Mouse (Mus musculus) gastrocnemius, postnatal 14 days (tissue): ENCODE measurements around the gene Arfip1. TPM values are rescaled to one million over a fixed set of nuclear protein-coding genes. Genes with fewer than 3 reads are reported as not detected.

Source experiments
- DNase-seq: peaks from one replicate; pipeline ENCODE4 v3.0.0; 2021; ENCODE audit warnings: mixed read lengths
- intact Hi-C: fragments of 180-260 bp; cut with DNase I; formaldehyde crosslinking; loops from one replicate; pipeline ENCODE4 v1.15.1; 2025; ENCODE audit warnings: low total_unique reads
- long read RNA-seq, 2 experiments: library from polyadenylated mRNA; stranded (forward); transcript quantifications; one replicate each; pipeline ENCODE4 v2.0.0; 2021
- total RNA-seq, 2 experiments: library from RNA; stranded (reverse); gene quantifications; 2 replicates each; pipeline ENCODE4 v1.2.3; 2021

The Arfip1 gene
- 10 to 100 TPM; 14.0 to 17.4 TPM for total RNA-seq
- long read RNA-seq, experiment 1, transcript Arfip1-201 (8 exons, 2,799 nt): major isoform, 7 of 12 reads
- long read RNA-seq, experiment 1, partial matches to known transcripts: 1 of 12 reads
- long read RNA-seq, experiment 1, other reads (novel, unspliced or antisense): 2 of 12 reads
- long read RNA-seq, experiment 2, transcript Arfip1-203 (9 exons, 1,343 nt): major isoform, 12 of 22 reads
- long read RNA-seq, experiment 2, transcript Arfip1-201 (8 exons, 2,799 nt): minor isoform, 9 of 22 reads
- long read RNA-seq, experiment 2, partial matches to known transcripts: 0 of 22 reads
- long read RNA-seq, experiment 2, other reads (novel, unspliced or antisense): 1 of 22 reads

DNA sequence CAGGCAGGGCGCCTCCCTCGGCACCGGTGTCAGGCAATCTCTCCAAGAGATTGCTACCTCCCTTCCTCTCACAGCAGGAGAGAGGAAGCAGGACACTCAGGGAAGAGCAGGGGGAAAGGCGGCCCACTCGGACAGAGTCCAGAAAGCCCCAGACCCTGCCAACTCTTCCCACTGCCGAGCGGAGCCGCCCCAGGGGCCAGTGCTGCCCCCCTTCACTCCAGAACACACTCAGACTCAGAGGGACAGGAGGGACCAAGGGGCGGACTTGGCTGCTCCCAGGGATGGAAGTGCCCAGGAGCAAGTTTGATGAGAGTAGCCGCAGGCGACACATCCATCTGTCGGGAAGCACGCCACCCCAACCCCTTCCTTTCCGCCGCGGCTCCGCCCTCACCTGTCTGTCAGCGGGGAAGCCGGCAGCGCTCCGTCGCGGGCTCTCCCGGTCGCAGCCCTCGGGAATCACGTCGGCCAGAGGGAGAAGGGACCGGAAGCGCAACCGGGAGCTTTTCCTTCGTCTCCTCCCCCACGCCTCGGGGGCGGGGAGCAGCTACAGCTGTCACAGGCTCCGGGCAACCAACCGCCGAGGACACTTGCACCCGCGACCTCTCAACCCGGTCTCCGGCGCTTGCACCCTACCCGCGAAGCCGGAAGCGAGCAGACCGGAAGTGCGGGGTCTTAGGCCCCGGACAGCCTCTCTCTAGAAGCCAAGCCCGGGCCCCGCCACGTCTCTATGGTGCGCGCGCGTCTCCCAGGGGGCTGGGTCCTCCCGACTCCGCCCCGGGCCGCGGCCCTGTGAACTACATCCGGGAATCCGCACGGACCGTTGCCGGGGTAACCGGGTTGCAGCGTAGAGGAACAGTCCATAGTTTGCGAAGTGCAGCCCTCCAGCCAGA, at the start of gene Arfip1:
Gene Arfip1, minus strand, starts transcription at position 603 of the 890 bp plus-strand sequence.
- peak; percentile 99 for DNase-seq
- intact Hi-C loops: no loop called here

DNA sequence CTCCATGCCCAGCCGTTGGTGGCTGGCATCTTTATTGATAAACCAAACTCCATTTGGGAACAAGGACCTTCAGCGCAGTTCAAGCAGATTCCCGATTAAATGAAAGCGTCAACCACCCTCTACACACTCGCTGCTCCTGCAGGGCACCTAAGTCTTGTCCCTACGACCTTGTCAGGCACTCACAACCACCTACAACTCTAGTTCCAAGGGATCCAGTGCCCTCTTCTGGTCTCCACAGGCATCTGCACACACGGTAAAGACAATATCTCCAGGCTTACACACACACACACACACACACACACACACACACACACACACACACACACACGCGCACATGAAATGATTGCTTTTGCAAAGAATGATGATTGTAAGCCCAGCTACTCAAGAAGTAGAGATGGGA, 49.2 kb upstream of the Arfip1 start:
- no peak for DNase-seq
- intact Hi-C loops: no loop called here

DNA sequence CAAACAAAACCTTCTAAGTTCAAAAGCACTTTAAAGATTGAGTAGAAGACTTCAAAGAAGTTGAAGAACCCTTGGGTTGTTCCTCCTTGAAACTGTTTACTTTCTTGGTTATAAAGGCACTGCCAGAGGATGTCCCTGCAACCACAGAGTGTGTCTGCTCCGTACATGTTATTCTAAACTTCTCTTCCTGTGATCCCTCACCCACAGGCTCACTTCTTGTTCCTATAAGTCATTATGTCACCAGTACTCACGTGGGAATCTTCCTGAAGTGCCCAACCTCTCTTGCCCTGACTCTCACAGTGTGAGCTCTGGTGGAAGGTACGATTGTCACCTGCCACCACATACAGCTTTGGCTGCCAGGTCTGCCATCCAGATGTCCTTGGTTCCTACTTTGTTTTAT, 39.6 kb upstream of the Arfip1 start:
- no peak for DNase-seq
- intact Hi-C loops: no loop called here

DNA sequence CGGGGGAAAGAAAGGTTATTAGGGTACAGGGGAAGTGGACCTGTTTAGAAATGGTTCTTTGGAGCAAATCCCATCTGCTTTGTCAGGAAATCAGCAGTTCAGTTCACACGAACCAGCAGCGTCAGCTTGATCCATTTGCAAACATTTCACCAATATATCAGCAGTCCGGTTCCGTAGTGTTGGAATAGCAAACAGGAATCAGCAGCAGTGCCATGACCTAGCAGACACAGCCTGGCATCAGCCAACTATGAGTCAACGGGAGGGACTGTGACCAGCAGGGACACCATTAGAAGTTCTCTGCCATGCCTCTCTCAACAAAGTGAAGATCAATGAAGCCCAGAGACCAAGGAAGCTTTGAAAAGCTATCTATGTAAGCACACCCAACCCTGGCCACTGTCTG, 37.3 kb upstream of the Arfip1 start:
- no peak for DNase-seq
- intact Hi-C loops: loop anchor here (10.0 kb wide), 1 partner anchor 225 kb away; no protein-coding TSS in a partner anchor

DNA sequence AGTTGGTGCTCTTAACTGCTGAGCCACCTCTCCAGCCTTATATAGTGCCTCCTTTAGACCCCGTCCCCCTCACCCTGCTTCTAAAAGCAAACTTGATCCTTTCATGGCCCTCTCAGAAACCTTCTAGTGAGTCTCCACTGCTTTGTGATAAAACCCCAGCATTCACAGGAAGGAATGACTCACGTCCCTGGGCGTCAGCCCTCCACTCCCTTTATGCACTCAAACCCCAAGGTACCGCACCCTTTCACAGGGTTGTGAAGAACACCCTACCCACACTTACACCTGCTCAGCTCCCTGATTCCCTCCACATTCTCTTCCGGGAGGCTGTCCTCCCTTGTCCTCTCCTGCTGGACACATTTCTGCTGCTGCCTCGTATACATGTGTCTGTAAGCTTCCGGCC, 36.6 kb upstream of the Arfip1 start:
- intact Hi-C loops: loop anchor here (10.0 kb wide), 1 partner anchor 226 kb away; no protein-coding TSS in a partner anchor
- no peak for DNase-seq

DNA sequence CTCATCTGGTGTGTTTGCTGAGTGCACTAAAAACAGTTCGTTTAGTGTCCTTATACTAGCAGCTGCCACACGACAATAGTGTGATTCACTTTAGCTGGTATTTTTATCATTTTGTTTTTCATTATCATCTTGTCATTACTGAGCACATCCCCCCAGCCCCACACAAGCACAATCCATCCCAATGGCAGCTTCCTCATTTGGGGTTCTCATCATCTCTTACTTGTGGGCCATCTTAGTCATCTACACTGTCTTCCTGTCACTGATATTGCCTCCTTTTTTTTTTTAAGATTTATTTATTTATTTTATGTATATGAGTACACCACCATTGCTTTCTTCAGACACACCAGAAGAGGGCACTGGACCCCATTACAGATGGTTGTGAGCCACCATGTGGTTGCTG, 36.2 kb upstream of the Arfip1 start:
- no peak for DNase-seq
- intact Hi-C loops: loop anchor here (10.0 kb wide), 1 partner anchor 226 kb away; no protein-coding TSS in a partner anchor

DNA sequence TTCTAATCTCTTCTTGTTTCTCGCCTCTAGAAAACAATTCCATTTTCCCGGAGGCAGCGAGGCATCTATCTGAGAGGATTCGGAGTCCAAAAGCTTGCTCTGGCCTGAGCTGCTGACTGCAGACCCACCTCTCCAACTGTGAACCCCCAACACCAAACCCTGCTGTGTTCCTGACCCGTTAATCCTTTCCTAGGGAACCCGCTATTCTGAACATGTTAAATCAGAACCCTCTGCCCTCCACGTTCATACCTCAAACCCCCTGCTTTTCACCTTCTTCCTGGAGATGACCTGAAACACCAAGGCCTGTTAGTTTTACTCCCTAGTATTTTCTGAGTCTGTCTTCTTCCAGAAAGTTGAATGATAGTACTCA, 33.4 kb upstream of the Arfip1 start:
- intact Hi-C loops: loop anchor here (10.0 kb wide), 1 partner anchor 229 kb away; no protein-coding TSS in a partner anchor

DNA sequence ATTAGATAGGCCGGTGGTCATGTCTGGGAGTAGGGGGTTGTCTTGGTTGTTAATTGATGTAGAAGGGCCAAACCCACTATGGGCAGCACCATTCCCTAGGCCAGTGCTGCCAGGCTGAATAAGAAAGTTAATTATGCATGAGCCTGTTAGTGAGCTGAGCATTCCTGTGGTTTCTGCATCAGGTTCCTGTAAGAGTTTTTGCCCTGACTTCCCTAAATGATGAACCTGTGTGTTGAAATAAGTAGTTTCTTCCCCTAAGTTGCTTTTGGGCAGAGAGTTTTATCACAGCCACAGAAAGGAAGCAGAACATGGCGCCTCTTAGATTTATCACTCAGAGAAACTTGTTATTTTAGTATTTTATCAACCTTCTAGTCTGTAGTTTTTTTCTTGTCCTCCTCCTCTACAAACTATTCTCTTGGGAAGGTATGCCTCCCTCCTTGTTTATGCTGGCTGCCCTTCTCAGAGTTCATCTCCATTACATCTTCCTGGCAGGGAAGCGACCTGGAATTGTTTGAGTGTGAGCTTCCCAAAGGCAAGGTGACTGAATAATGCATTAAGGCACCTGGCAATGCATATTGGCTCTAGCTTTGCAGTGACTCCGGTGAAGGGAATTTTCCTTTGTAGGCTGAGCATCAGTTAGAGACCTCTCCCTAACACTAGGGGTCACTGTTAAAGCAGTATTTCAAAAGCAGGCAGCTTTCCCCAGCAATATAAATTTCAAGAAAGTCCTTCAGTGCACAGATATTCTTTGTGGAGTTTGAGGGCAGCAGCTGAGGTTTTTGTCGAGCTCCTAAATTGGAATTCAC, 32.8 kb upstream of the Arfip1 start:
- no peak for DNase-seq
- intact Hi-C loops: loop anchor here (10.0 kb wide), 1 partner anchor 230 kb away; no protein-coding TSS in a partner anchor

More for the DNA sequence above, 33.4 kb upstream of the Arfip1 start:
- DNase-seq: no peak

DNA sequence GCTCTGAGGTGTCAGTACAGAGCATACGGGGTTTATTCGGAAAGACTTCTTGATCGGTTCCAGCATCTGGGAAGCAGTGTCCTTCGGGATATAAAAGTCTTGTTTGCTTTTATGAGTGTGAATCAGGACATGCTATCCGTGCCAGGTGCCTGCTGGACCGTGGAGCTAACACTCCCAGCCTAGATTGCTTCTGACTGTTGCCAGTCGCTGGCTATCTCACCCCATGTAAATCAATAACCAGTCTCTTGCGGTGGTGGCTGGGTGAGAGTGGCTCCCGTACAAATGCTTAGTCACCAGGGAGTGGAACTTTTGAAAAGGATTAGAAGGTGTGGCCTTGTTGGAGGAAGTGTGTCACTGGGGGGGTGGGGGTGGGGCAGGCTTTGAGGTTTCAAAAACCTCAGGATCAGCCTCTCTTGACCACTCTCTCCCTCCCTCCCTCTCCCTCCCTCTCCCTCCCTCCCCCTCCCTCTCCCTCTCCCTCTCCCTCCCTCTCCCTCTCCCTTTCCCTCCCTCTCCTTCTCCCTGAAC, 27.8 kb upstream of the Arfip1 start:
- intact Hi-C loops: loop anchor here (10.0 kb wide), 1 partner anchor 235 kb away; no protein-coding TSS in a partner anchor
- DNase-seq: no peak

DNA sequence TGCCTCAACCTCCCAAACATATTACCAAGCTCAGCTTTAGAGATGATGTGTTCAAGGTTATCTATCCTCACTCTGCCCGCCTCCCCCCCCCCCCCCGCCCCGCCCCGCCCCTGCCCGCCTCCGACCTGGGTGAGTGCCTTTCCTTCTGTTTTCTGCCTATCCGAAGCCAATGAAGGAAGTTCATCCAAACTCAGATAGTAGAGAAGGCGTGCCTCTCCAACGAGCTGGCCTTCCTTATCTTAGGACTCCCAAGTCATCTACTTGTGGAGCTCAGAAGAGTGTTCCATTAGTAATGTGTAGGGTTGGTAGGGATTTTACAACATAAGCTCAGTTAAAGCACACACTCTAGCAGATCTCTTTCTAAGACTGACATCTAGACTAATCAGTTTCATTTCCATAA, 20.8 kb upstream of the Arfip1 start:
- DNase-seq: no peak
- intact Hi-C loops: no loop called here

DNA sequence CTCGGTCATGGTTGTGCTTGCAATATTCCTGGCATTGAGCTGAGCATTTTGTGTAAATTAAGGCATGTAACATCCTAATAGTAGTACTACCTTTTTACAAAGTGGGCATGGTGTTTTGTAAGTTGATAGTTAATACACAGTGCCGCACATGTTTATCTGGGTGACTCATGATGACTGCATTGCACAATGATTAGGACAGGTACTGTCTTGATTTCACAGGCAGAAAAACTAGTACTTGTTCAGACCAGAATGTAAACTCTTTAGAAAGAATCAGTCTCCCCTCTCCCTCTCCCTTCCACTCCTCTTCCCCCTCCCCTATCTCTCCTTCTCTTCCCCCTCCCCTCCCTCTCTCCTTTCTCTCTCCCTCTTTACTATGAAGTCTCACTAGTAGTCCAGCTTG, 20.3 kb upstream of the Arfip1 start:
- no peak for DNase-seq
- intact Hi-C loops: no loop called here

DNA sequence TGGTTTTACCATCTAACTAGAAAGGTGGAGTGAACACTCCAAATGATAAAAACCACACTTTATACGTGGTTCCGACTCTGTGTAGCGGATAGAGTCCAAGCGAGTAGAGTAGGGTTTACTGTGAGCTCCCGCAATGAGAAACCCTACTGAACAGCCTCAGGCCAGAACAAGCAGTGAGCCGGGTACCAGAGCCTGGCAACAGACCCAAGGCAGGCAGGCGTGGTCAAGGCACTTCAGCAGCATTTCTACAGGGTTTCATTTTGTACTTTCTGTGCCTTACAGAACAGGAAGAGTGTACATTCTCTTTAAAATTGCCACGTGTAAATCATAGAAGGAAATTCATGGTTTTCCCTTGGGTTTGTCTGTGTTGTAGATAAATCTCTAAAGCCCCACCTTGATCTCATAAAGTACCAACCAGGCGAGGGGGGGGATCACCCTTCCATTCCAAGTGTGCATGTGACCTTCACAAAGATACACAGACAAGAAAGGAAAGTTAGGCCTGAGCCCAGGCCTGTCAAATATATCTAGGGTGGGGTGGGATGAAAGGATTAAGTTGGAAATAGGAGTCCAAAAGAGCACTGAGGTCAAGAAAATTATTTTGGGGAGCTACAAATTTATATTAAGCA, 19.6 kb upstream of the Arfip1 start:
- DNase-seq: no peak
- intact Hi-C loops: no loop called here

DNA sequence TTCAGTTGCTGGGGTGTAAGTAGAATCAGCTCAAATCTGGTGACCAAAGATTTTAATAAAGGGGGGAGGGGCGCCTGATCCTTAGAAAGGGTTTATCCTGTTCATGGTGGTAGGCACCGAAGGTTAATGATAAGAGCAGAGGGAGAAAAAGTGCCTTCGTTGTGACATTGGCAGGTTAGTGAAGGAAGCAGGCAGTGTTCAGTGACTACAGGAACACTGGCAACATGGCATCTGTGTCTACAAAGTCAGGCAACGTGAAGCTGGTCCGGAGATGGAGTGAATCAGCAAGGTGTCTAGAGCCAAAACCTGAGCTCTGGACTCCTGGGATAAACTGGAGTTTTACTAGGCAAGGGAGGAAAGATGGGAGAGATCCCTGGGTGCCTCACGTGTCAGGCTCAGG, 16.3 kb upstream of the Arfip1 start:
- intact Hi-C loops: no loop called here
- DNase-seq: no peak

DNA sequence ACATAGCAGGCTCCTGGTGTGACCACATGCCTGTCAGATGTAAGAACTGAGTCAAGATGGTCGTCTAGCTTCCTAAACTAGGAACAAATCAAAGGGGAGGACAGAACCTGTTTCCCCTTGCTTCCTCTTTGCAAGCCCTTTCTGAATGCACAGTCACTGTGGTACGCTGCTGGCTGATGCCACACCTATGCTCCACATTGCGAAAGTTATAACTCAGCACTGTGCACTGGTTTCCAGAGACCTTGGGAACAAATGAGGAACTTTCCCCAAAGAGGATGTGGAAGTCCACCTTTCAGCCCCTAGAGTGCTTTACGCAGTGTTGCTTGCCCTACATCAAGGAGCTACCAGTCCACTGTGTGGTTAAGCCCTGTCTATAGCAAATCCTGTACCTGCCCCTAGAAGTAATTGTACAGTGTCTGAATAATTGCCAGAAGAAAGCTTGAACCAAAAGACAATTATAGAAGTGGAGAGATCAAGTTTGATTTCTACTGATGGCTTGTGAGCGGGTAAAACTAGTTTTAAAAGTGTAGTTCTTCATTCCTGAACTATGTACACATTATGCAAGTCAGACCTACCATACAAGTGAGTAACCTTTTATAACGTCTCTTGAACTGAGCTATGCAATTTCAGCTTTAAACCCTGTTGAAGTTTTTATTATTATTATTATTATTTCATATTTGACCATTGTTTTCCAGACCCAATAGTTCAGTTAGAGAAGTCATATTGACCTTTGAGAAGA, 15.7 kb upstream of the Arfip1 start:
- DNase-seq: no peak
- intact Hi-C loops: no loop called here

DNA sequence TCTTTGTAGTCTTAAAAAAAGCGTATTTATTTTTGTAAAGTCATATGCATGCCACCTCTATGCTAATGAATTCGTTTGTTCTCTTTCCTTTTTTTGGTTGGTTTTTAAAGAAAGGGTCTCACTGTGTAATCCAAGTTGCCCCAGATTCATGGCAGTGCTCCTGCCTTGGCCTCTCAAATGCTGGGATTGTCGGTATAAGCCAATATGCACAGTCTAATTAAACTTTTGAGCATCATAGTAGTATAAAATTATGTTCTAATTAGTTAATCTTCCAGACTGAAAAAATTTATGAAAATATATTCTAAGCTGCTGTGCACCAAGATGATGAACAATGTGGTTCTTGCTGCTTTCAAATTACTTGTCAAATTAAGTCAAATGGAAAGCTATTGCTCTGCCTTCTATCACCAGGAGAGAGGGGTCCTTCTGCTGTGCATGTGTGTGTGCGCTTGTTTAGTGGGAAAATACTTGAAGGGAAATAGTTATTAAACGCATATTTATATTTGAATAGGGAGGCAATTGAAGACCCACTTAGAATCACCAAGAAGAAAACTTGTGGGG, 13.3 kb upstream of the Arfip1 start:
- DNase-seq: no peak
- intact Hi-C loops: no loop called here

DNA sequence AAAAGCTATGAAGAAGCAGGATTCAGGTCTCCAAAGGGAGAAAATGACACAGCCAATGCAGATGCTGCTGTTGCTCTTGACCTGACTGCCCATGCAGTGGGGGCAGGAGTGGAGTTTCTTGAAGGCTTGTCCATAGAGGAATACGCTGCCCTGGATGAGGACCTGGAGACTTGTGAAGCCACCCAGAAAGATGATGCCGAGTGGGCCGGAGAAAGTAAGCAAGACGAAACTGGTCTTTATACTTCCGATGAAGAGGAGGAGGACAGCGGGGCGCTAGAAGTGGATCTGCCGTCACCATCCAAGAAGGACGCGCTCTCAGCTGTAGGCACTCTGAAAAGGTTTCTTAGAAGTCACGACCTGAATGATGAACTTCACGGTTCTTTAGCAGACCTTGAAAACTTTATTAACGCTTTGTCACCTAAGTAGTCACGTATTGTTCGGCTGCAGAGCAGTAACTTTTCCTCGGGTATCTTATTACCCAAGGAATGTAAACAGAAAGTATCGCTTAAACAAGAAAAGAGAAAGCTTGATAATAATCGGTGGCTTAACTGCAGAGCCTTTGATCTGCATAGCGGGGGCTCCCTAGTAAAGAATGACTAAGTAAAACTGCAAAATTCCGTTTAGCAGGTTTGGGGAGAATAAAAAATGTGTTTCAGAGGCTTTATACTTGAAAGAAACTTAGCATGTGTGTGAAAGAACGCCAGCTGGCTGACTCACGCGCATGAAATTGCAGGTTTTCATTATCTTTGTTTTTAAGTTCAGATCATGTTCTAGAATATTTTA, 12.7 kb upstream of the Arfip1 start:
- intact Hi-C loops: no loop called here
- DNase-seq: no peak

DNA sequence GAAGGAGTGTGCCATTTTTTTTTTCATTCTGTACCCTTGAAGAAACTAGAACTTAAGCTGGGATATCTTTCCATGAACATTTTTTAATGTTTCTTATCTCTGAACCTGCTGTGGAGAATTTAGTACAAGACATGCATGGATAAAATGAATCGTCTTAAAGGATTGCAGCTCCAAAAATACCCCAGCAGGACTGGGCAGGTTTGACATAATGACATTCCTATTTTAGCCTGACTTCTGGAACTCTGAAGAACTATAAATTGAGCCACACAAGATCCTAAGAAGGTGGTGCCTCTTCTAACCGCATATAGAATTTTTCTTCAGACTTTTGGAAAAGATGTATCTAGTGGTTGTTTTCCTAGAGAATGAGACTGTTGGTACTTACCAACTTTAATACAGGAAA, 10.8 kb upstream of the Arfip1 start, which contains the start of gene Tigd4:
Gene Tigd4, plus strand, starts transcription at position 301 of the 400 bp plus-strand sequence.
- DNase-seq: no peak
- intact Hi-C loops: no loop called here
